Mouse (Mus musculus): ENCODE data around the gene Oprl1. TPM values are rescaled to one million over a fixed set of nuclear protein-coding genes. Genes with fewer than 3 reads are reported as not detected.

The Oprl1 gene
- total RNA-seq, 2 experiments from 2014 or later: not detected

DNA sequence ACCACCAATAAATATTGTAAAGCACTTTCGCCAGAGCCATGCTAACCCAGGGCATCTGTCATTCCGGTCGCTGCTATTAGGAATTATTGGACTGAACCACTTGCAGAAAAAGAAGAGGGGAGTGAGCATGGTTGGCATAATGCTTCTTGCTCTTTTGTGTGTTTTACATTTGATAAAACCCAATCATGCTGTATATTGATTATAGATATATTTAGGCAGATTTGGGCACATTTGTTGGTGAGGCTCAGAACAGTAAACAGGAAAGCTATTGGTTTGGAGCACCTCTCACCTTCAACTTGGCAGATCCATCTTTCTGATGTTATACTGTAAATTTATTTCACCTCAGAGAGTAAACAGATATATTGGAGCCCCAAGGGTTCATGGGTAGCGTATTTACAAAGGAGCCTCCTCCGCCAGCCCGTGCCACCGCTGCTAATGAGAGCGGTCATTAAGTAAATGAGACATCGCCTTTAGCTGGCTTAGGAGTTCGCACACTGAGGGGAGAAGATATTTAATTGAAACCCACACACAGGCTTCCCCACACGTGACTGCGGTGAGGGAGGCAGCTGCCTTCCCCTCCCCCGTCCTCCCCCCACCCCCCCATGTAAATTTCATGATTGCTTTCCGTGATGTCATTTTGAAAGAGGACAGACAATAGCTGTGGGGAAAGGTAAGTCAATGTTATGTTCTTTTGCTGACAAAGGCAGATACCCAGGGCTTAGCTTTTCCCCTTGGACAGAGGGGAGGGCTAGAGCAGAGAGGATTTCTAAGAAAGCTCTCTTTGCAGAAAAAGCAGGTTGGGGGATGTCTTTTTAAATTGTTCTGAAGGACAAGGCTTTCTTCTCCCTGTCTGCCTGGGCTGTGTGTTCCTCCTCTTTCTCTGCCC lies 52.1 kb downstream of the Oprl1 start:
- no peak for DNase-seq

DNA sequence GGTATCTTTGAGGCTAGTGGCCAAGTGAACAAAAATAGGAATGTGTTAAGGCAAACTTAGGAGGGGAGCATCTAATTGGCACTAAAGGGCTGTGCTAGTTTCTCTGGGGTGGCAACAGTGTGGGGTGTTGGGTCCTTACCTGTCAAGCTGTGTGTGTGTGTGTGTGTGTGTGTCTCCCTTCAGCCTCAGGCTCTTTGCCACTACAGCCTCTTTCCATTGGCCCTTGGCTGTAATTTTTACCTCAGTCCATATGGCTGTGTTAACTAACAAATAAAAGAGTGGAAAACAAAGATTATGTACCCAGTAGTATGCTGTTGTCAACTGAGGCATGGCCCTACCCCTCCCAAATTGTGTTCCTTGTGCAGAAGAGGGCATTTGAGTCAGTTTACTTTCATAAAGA lies 53.6 kb downstream of the Oprl1 start:
- DNase-seq: no peak

DNA sequence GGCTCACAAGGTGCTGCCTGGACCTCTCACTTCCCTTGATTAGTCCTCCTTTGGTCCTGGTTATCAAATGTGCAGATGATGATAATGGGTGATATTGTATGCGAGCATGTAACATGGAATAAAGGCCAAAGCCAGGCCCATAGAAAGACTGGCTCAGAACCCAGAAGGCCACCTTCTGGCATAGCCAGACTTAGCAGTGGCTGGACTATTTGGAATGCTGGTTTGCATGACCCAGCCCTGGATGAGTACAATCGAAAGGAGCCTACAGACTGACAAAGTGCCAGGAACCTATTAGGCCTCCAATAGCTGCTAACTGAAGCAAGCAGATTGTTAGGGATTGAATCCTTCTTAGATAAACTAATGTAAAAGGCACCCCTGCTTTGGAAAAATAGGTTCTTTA lies 54.6 kb downstream of the Oprl1 start:
- no peak for DNase-seq

Other genes starting within 250 kb of the Oprl1 start
- not detected for gene Abhd16b, start 221.8 kb upstream of the Oprl1 start, total RNA-seq (2021)
- gene Tpd52l2, start 217.9 kb upstream of the Oprl1 start, total RNA-seq (2021): 10 to 100 TPM; 46.1 to 48.2 TPM
- gene Dnajc5, start 194.5 kb upstream of the Oprl1 start, total RNA-seq (2021): 10 to 100 TPM; 43.8 to 46.3 TPM
- gene Uckl1, start 130.1 kb upstream of the Oprl1 start, total RNA-seq (2021): 10 to 100 TPM; 23.9 to 26.5 TPM
- 10 to 100 TPM; 23.2 to 28.2 TPM for gene Prpf6, start 123.1 kb upstream of the Oprl1 start, total RNA-seq (2021)
- 10 to 100 TPM; 17.2 to 17.4 TPM for gene Zfp512b, start 122.2 kb upstream of the Oprl1 start, total RNA-seq (2021)
- 1 to 10 TPM in 1 of 2 experiments, under 1 TPM in 1; 0.97 to 1.1 TPM for gene Samd10, start 115.8 kb upstream of the Oprl1 start, total RNA-seq (2021)
- gene Gm29797, start 58.0 kb upstream of the Oprl1 start, total RNA-seq (2021): not detected
- gene Sox18, start 43.4 kb upstream of the Oprl1 start, total RNA-seq (2021): 10 to 100 TPM; 10.5 to 12.7 TPM
- 1 to 10 TPM; 6.0 to 7.2 TPM for gene Tcea2, start 34.7 kb upstream of the Oprl1 start, total RNA-seq (2021)
- 1 to 10 TPM; 2.6 to 6.1 TPM for gene Rgs19, start 21.0 kb upstream of the Oprl1 start, total RNA-seq (2021)
- gene Lkaaear1, start 16.6 kb upstream of the Oprl1 start, total RNA-seq (2021): not detected
- not detected for gene Myt1, start 48.3 kb downstream of the Oprl1 start, total RNA-seq (2021)
- 10 to 100 TPM; 29.8 to 32.0 TPM for gene Pcmtd2, start 122.8 kb downstream of the Oprl1 start, total RNA-seq (2021)
- 1 to 10 TPM; 8.7 to 9.8 TPM for gene Polr3k, start 149.3 kb downstream of the Oprl1 start, total RNA-seq (2021)

Measured in gastrocnemius, postnatal 25 days (tissue).